Mouse (Mus musculus): ENCODE data around the gene Kdm6b.

GRCm38 (mm10) chr11:69409378-69410044 is 4.0 kb downstream of the Kdm6b start:
- TF ChIP-seq CTCF (IDR thresholded peaks at IDR 0.05; ENCODE audit: low read depth, low read length): no peak
- TF ChIP-seq POLR2A (IDR thresholded peaks at IDR 0.05; ENCODE audit: borderline replicate concordance, low read depth, low read length): no peak

All from bone marrow macrophage, adult 2 months (primary cell).